Mouse (Mus musculus): ENCODE data around the gene Ssh2. TPM values are rescaled to one million over a fixed set of nuclear protein-coding genes. Genes with fewer than 3 reads are reported as not detected.
A peak's percentile ranks its signal among the peaks of the same experiment; 100 is the strongest.

Ssh2 gene
- total RNA-seq, 2 experiments from 2014 or later, result 14.4 to 26.6 TPM

DNA sequence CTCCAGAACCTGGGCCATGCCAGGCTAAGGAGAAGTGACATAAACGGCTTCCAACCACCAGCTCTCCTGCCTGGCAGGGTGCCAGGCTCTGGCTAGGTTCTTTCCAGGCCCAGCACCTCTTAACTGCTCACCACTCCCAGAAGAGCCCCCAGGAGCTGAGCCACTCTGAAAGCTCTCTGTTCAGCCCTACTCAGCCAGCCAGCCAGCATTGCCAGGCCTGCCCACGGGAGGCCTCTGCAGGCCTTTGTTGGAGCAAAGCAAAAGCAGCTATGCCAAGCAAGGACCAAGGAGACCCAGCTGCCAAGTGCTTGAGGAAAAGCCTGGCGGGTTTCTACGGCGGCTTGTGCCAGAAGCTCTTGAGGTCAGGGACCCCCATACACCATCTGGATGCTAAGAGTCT is 270.7 kb downstream of the Ssh2 start:
- no peak for ATAC-seq (replicated peaks; ENCODE audit: poor library complexity, severe bottlenecking)

DNA sequence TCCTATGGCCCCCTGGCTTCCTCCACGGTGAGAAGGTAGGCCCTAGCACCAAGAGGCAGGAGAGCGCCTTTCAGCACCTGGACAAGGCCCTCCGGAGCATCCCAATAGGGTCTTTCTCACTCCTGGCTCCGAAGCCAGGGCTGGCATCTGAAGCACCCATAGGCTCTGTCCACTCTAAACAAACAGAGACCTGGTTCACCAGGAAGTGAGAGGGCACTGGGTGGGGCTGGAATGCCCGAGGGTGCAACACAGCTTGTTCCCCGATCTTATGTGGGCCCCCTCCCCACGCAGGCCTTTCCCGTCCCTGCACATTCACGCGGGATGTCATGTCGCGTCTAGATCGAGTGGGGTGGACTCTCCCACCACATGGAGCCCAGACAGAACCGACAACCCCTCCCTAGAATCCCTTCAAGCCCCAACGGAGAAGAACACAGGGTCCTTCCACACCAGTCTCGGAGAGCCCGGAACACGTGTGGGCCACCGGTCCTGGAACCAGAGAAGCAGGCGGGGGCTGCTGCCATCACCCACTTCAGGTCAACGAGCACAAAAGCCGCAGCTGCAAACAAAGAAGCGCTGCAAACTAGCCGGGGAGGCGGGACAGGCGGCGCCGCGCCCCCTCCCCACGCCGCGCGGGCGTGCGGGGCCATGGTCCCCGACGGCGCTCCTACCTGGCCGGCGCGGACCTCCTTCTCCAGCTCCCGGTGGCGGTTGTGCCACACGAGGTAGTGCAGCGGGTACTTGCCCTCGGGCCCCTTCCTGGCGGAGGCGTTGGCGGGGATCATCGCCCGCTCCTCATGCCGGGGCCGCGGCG is 272.9 kb downstream of the Ssh2 start:
- ATAC-seq (replicated peaks; ENCODE audit: poor library complexity, severe bottlenecking), result no peak

DNA sequence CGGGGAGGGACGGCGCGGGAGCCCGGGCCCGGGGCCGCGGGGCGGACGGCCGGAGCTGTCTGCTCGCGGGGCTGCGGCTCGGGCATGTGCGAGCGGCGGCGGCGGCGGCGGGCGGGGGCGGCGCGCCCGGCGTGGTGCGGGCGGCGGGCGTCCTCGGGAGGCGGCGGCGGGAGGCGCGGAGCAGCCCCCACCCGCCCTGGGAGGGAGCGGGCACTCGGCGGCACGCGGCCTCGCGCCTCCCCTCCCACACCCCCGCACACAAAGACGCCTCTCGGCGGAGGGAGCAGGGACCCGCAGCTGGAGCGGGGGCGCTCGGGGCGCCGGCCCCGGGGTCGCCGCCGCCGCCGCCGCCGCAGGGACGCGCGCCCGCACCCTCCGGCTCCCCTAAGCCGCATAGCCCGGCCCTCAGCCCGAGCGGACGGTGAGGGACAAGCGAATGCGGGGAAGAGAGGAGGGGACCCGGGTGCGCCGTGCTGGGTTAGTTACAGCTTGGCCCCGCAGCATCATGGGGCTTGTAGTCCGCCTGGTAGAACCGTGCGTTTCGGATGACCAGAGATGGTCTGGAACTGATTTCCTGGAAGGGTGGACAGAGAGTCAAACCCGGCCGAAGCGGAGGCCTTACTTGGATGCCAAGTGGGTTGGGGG is 273.6 kb downstream of the Ssh2 start, which contains the start of gene Ankrd13b:
TSS of gene Ankrd13b (minus strand) at position 88 of the 645 bp plus-strand sequence.
- no peak for ATAC-seq (replicated peaks; ENCODE audit: poor library complexity, severe bottlenecking)

DNA sequence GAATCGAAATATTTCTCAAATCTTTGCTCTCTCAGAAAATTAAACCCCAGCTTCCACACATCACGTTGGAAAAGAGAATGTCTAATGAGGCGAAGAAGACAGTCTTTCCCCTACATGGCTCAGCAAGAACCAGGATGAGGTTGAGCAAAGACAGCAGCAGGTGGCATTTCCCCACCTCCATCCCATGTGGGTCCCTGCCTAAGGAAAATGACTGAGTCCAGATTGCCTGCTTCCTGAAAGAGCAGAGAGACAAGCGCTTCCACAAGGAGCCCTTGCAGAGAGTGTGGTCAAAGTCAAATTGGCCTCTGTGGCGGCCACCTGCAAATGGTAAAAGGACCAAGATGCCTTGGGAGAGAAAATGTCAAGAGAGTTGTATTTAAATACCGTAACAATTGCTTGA is 274.4 kb downstream of the Ssh2 start:
- no peak for ATAC-seq (replicated peaks; ENCODE audit: poor library complexity, severe bottlenecking)

DNA sequence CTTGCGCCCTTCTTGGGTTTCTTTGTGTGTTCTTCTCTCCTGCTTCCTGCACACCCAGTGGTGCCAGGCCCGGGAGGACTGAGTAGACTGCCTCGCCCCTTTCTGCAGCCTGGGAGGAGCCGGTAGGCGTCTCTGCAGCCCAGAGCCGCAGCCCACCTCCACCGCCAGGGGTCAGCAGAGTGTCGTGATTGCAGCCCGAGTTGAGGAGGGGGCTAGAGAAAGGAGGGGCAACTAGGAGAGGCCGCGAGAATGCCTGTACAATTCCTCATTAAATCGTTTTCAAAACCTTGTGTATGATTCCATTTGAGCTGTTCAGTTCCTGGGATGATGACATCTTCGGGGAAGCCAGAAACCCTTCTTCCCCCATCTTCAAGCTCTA is 275.0 kb downstream of the Ssh2 start:
- ATAC-seq (replicated peaks; ENCODE audit: poor library complexity, severe bottlenecking), result peak; percentile 59

DNA sequence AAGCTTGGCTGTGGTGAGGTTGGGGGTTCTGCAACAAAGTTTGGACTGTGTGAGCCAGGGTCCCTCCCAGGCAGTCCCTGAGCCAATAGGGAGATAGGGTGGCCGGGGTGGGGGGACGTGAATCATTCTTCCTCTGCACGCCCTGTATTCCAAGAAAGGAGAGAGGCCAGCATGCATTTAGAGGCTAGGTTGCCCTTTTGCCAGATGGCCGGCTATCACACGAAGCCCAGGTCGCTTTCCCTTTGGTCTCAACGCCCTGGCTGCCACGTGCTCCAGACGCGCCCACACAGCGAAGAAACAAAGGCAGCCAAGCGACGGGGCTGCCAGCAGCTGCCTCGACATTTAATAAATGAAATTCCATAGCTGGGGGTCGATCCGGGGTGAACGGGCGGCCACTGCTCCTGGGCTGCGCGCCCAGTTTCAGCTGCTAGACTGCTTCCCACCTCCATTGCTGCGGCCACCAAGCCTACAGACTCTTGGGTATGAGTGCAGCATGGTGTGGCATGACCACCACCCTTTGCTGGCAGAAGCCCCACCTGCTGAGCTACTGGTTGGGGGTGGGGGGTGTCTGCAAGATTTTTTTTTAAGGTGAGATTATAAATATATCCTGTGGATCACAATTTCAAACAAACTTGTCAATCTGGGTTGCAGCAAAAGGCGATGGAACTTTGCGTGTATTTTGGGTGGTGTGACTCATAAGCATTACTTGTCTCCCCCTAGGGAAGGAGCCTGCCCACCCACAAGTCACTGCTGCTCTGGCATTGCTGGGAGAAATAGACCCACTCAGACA is 275.6 kb downstream of the Ssh2 start:
- peak; percentile 20 for ATAC-seq (replicated peaks; ENCODE audit: poor library complexity, severe bottlenecking)

DNA sequence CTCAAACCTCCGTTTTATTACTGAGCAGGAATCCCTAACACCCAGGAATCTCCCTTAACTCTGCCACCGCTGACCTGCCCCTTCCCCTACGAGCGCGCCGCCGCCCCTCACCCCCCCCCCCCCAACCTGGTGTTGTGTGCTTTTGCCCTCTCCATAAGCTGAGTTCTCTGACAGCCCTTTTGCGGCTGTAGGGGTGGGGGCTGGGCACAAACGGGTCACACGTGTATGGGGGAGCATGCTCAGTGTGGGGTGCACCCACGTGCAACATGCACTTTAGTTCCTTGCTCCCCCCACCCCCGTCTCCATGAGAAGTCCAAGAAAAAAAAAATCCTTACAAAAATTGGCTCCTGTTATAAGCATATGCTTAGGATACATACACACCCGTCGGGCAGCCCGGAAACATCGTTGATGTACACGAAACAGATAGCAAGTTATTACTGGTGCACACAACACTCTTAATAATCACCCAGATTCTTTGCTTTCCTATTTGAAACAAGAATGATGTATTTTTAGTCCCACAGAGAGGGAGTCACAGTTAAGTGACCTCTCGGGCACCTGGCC is 276.3 kb downstream of the Ssh2 start:
- no peak for ATAC-seq (replicated peaks; ENCODE audit: poor library complexity, severe bottlenecking)

DNA sequence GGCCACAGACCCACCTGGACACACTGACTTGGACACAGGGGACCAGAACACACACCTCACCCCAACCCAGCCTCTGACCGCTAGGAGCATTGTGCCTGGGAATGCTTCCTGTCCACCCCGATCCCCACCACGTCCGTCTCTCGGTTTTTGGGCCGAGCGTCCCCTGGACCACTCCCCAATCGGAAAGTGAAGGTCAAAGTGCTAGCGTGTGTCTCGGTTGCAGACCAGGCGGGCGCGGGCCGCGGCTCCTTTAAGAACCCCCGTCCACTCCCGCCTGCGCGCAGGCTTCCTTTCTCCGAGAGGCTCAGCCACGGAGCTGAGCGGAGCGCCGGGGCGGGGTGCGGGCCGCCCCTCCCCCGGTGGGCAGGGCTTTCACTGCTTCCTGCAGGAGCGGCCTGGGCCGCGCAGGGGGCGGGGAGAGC is 276.8 kb downstream of the Ssh2 start:
- peak; percentile 59 for ATAC-seq (replicated peaks; ENCODE audit: poor library complexity, severe bottlenecking)

DNA sequence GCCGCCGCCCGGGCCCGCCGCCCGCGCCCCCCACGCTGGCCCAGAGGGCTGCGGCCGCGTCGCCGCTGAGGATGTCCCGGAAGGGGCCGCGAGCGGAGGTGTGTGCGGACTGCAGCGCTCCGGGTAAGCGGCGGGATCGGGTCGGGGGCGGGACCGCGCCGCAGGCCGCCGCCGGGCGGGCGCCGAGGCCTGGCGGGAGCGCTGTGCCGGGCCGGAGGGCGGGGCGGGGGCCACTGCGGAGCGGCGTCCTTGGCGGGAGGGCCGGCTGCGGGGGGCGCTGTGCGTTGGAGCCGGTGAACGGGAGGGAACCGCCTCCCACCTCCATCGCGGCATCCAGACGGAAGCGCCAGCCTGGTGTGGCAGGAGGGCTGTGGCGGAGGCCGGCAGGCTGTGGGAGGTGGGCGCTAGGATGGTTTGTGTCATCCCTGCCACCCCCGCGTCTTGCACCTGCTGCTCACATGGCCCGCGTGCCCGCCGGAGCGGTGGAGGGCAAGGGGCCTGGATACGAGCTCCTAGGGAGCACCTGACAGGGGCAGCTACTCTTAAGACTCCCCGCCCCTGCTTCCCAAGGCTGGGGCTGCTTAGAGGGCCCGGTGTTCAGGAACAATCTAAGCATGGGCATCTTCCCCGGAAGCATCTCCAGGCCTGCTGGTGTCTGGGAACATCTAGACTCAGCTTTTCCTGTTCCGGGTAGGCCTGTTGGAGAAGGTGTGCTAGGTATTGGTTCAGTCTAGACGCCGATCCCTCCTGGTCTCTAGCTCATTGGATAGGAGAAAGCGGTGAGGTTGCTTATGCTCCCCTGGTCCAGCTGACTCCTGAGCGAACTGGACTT is 277.6 kb downstream of the Ssh2 start, which contains the start of gene Git1:
TSS of gene Git1 (plus strand) at position 51 of the 832 bp plus-strand sequence.
- peak; percentile 4; the same call in 1 of the 2 replicates for ATAC-seq (replicated peaks; ENCODE audit: poor library complexity, severe bottlenecking)

DNA sequence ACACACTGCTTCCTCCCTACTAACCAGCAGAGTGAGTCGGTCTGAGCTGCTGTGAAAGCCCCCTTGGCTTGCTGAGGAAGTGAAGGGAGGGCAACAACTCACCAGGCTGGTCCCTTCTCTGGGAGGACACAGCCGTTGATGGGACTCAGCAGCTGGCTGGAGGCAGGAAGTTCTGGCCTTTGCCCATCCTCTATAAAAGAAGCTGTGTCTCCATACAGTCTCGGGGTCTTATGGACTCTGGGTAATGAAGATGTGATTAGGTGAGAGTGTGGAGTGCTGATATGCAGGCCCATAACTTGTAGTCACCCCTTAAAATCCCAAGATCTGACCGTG is 278.2 kb downstream of the Ssh2 start:
- peak; percentile 3 for ATAC-seq (replicated peaks; ENCODE audit: poor library complexity, severe bottlenecking)

DNA sequence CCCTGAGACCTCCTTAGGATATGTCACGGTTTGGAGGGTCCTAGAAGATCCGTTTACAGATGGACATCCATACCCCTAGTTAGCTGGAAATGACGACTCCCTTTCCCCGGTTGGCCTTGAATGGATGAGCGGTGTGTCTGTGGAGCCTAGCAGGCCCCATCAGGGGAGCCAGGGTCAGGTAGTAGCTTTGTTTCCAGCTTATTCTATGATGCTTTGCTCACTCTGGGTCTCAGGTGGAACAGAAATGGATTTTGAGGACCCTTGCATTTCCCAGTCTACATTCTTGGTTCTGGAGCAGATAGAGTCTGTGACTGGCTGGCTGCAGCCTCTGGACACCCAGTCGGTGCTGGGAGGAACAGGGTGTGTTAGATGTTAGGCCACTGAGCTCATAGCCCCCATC is 278.7 kb downstream of the Ssh2 start:
- no peak for ATAC-seq (replicated peaks; ENCODE audit: poor library complexity, severe bottlenecking)

DNA sequence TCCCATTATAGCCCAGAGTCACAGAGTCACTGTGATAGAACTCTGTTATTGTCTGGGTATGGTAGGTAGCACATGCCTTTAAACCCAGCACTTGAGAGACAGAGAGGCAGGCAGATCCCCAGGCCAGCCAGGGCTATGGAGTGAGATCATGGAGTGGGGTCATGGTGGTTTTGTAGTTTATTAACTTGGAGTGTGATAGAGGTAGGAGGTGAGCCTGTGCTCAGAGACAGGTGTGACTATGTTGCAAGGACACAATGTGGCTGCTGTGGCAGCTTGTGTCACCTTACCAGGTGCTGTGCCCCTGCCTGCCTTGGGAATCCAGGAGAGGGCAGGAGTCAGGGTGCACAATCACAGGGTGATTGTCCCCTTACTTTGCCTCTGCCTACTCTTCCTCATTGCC is 279.4 kb downstream of the Ssh2 start:
- no peak for ATAC-seq (replicated peaks; ENCODE audit: poor library complexity, severe bottlenecking)

DNA sequence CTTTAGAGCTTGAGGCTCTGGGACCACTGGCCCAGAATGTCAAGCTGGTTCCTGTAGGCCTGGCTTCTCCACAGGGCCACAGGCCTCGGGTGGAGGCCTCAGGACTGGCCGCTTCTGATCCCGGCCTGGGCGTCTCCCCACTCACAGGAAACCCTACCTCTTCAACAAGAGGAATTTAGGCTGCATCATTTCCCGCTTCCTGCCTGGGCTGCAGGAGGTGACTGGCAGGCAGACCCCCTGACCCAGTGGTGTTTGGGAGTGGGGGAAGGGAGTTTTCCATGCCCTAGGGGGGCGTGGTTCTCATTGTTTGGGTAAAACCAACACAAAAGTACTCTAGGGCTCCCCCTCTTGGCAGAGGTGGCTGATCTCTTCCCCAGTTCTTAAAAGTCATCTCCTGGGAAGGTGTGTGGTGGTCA is 281.3 kb downstream of the Ssh2 start:
- peak; percentile 8 for ATAC-seq (replicated peaks; ENCODE audit: poor library complexity, severe bottlenecking)

DNA sequence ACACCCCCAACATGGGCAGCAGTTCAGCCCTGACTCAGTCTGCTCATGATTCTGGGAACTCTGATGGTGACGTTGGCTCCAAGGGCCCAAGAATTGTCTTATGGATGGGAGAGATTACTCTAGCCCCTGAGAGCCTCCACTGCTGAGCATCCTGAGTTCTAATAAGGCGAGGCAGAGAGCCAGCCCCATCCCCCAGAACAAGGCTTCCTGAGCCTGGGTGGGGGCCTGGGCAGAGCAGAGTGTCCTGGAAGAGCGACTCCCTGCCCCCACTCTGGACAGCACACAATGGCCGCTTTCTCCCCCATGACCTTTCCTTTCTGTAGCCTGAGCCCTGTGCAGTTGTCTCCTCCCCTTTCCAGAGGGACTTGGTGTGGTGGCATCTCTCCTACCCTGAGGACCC is 281.8 kb downstream of the Ssh2 start:
- ATAC-seq (replicated peaks; ENCODE audit: poor library complexity, severe bottlenecking), result no peak

DNA sequence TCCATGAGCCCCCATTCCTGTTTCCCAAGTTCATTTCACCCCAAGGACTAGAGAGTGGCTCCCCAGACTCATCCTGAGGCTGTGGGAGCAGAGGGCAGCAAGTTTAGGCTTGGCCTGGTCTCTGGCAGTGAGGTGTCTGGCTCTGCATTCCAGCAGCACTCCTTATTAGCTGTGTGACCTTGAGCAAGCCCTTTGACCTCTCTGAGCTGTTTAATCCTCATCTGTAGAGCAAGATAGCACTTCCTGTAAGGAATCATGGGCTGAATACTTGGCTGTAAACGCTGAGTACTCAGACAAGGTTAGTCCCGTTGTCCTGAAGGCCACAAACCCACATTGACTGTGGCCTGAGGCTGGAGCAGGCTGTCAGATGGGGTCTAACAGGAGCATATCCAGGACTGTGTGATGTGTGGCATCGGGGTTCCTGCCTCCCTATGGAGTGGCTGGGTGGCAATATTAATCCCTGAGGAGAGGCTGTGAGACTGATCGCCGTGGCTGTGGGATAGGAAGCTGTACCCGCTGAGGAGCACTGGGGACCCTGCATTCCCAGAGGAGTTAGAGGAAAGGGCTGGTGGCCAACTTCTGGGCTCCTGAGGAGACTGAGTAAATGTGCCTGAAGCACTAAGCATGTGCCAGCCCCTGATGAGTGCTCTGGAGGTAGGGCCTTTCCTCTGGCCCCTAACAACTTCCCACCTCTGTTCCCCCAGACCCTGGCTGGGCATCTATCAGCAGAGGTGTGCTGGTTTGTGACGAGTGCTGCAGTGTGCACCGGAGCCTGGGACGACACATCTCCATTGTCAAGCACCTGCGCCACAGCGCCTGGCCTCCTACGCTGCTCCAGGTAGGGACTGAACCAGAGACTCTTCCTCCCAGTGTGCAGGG is 282.4 kb downstream of the Ssh2 start:
- ATAC-seq (replicated peaks; ENCODE audit: poor library complexity, severe bottlenecking), result no peak

DNA sequence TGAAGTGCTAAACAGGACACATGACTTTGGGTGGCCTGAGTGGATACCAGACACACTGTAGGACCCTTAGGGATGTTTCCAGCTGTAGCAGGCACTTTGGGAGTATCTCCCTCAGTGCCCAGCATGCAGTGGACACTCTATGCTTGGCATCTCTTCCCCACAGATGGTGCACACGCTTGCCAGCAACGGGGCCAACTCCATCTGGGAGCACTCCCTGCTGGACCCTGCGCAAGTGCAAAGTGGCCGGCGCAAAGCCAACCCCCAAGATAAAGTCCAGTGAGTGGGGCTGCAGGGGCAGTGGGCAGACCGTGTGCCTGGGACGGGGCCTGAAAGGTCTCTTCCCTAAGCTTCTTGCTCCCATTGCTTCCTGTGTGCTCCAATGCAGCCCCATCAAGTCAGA is 283.3 kb downstream of the Ssh2 start:
- ATAC-seq (replicated peaks; ENCODE audit: poor library complexity, severe bottlenecking), result no peak

DNA sequence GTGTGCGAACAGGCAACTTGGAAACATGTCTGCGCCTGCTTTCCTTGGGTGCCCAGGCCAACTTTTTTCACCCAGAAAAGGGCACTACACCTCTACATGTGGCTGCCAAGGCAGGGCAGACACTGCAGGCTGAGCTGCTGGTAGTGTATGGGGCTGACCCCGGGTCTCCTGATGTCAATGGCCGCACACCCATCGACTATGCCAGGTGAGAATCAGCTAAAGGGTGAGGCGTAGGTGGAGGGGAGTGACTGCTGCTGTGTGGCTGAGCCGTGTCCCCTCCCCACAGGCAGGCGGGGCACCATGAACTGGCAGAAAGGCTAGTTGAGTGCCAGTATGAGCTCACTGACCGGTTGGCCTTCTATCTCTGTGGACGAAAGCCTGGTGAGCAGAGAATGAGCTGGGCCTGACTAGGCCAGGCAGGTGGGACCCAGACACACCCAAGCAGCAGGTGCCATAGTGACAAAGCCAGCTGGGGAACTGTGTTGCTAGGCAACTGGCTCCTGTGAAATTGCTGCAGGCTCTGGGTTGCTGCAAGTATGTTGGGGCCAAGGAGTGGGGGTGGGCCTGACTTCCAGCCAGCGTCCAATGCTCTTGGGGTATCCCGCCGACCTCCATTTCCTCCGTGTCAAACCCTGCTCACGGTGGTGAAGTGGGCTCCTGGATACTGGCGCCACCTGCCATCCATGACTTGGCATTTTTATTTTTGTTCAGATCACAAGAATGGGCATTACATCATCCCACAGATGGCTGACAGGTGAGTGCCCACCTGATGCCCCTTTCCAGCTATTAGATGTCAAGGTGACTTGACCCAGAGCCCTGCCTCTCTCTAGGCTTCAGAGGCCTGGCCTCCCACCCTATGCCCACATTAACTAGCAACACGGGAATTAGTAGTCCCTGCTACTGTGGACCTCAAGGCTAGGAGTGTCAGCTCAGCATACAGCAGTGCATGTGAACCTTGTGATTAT is 284.6 kb downstream of the Ssh2 start:
- ATAC-seq (replicated peaks; ENCODE audit: poor library complexity, severe bottlenecking), result no peak

DNA sequence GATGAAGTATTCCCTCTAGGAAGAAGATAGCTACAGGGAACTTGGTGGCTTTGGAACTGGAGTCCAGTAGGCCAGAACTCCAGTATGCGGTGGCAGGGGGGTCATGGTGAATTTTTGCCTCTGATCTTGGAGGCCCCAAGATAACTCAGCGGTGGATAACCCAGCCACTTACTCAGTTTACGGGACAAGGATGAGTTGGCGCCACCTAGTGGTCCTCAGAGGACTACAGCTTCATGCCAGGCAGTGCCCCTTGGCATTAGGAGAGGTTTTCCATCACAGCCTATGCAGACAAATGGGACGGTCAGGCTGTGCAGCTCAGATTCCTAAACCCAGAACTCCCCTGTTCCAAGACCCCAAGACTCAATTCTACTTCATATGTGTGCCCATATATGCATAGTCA is 285.3 kb downstream of the Ssh2 start:
- ATAC-seq (replicated peaks; ENCODE audit: poor library complexity, severe bottlenecking), result peak; percentile 57

Data from granulocyte monocyte progenitor cell, adult 5-6 weeks (primary cell).